Mouse (Mus musculus): ENCODE data around the gene Rplp2. TPM values are rescaled to one million over a fixed set of nuclear protein-coding genes. Genes with fewer than 3 reads are reported as not detected.

The Rplp2 gene
- total and polyA plus RNA-seq, 2 experiments from 2014 or later: 249 to 839 TPM

- peak; percentile 41 for ATAC-seq
- H3K4me3 ChIP-seq (ENCODE audit: low read length): peak within 1 kb of the TSS; percentile 55
These were observed 20.3 kb downstream of the Rplp2 start, which contains the start of gene Cd151 for GRCm38 (mm10) chr7:141467230-141468030. Gene Cd151 (plus strand): TSS chr7:141467392.

GRCm38 (mm10) chr7:141468164-141468521 lies 21.0 kb downstream of the Rplp2 start:
- peaks cover 20% of the 10 kb centered on the region; the same call in 1 of the 2 replicates for H3K4me1 ChIP-seq (ENCODE audit: insufficient read depth, low read length)
- peaks cover 18% of the 10 kb centered on the region for H3K27me3 ChIP-seq (ENCODE audit: insufficient read depth, low read length)
- H3K4me3 ChIP-seq (ENCODE audit: low read length): peak overlapping the region; percentile 55
- peak overlapping the region; percentile 86 for H3K27ac ChIP-seq
- ATAC-seq (no peak), DNase-seq (ENCODE audit: low spot score) (no peak)
- TF ChIP-seq CTCF (IDR thresholded peaks at IDR 0.05; ENCODE audit: low read depth): no peak
- no peaks in the 10 kb centered on the region for H3K9me3 ChIP-seq (ENCODE audit: low read length)
- peaks cover 12% of the 10 kb centered on the region for H3K36me3 ChIP-seq (ENCODE audit: insufficient read depth, low read length)
- peak overlapping the region; percentile 74 for H3K4me2 ChIP-seq (ENCODE audit: low read depth, low read length)
- 22% methylated on average over 5 of the region's 5 CpGs for WGBS
- H3K9ac ChIP-seq (replicated peaks; ENCODE audit: low read length): peak overlapping the region; percentile 69

More at GRCm38 (mm10) chr7:141467230-141468030, 20.3 kb downstream of the Rplp2 start, which contains the start of gene Cd151:
- H3K27ac ChIP-seq: peak within 1 kb of the TSS; percentile 86
- peak within 1 kb of the TSS; percentile 74 for H3K4me2 ChIP-seq (ENCODE audit: low read depth, low read length)
- TF ChIP-seq CTCF (IDR thresholded peaks at IDR 0.05; ENCODE audit: low read depth): no peak
- peaks cover 8% of the 10 kb centered on the region for H3K36me3 ChIP-seq (ENCODE audit: insufficient read depth, low read length)
- no peaks in the 10 kb centered on the region for H3K9me3 ChIP-seq (ENCODE audit: low read length)
- DNase-seq (ENCODE audit: low spot score): peak; percentile 74
- H3K9ac ChIP-seq (replicated peaks; ENCODE audit: low read length): peak within 1 kb of the TSS; percentile 69
- under 1% methylated on average over 51 of the region's 52 CpGs for WGBS
- H3K27me3 ChIP-seq (ENCODE audit: insufficient read depth, low read length): peaks cover 20% of the 10 kb centered on the region
- peaks cover 20% of the 10 kb centered on the region; the same call in 1 of the 2 replicates for H3K4me1 ChIP-seq (ENCODE audit: insufficient read depth, low read length)

- TF ChIP-seq CTCF (IDR thresholded peaks at IDR 0.05; ENCODE audit: low read depth): peak; percentile 66
- peak overlapping the region; percentile 55 for H3K4me3 ChIP-seq (ENCODE audit: low read length)
- peaks cover 23% of the 10 kb centered on the region for H3K4me1 ChIP-seq (ENCODE audit: insufficient read depth, low read length)
- peak overlapping the region; percentile 86 for H3K27ac ChIP-seq
- peaks cover 12% of the 10 kb centered on the region for H3K36me3 ChIP-seq (ENCODE audit: insufficient read depth, low read length)
- DNase-seq (ENCODE audit: low spot score) (peak; percentile 81), ATAC-seq (peak; percentile 73)
- peaks cover 13% of the 10 kb centered on the region for H3K27me3 ChIP-seq (ENCODE audit: insufficient read depth, low read length)
- H3K9ac ChIP-seq (replicated peaks; ENCODE audit: low read length): peak overlapping the region; percentile 69
- H3K9me3 ChIP-seq (ENCODE audit: low read length): no peaks in the 10 kb centered on the region
- H3K4me2 ChIP-seq (ENCODE audit: low read depth, low read length): peak overlapping the region; percentile 74
- 11% methylated on average over 8 of the region's 8 CpGs for WGBS
These were observed 21.5 kb downstream of the Rplp2 start for GRCm38 (mm10) chr7:141468522-141469211.

- DNase-seq (ENCODE audit: low spot score): no peak
- ATAC-seq: no peak
- no peaks in the 10 kb centered on the region for H3K9me3 ChIP-seq (ENCODE audit: low read length)
- H3K36me3 ChIP-seq (ENCODE audit: insufficient read depth, low read length): peaks cover 12% of the 10 kb centered on the region
- 55% methylated on average over 6 of the region's 6 CpGs for WGBS
- H3K27me3 ChIP-seq (ENCODE audit: insufficient read depth, low read length): 0 out of 2 replicates have a peak, but pooled peaks cover 8% of the 10 kb centered on the region
- H3K27ac ChIP-seq: peak overlapping the region; percentile 86; the same call in 1 of the 2 replicates
- peak overlapping the region; percentile 69; the same call in 1 of the 2 replicates for H3K9ac ChIP-seq (replicated peaks; ENCODE audit: low read length)
- peak overlapping the region; percentile 74 for H3K4me2 ChIP-seq (ENCODE audit: low read depth, low read length)
- peaks cover 30% of the 10 kb centered on the region for H3K4me1 ChIP-seq (ENCODE audit: insufficient read depth, low read length)
- H3K4me3 ChIP-seq (ENCODE audit: low read length): peak overlapping the region; percentile 15
- no peak for TF ChIP-seq CTCF (IDR thresholded peaks at IDR 0.05; ENCODE audit: low read depth)
These were observed 22.2 kb downstream of the Rplp2 start for GRCm38 (mm10) chr7:141469352-141469751.

GRCm38 (mm10) chr7:141469901-141470636 lies 22.9 kb downstream of the Rplp2 start:
- peaks cover 12% of the 10 kb centered on the region for H3K36me3 ChIP-seq (ENCODE audit: insufficient read depth, low read length)
- TF ChIP-seq CTCF (IDR thresholded peaks at IDR 0.05; ENCODE audit: low read depth): no peak
- no peak overlapping the region for H3K27ac ChIP-seq
- no peak for ATAC-seq
- no peak overlapping the region for H3K9ac ChIP-seq (replicated peaks; ENCODE audit: low read length)
- H3K27me3 ChIP-seq (ENCODE audit: insufficient read depth, low read length): 0 out of 2 replicates have a peak, but pooled peaks cover 6% of the 10 kb centered on the region
- no peak overlapping the region for H3K4me3 ChIP-seq (ENCODE audit: low read length)
- H3K9me3 ChIP-seq (ENCODE audit: low read length): no peaks in the 10 kb centered on the region
- peak overlapping the region; percentile 74; the same call in 1 of the 2 replicates for H3K4me2 ChIP-seq (ENCODE audit: low read depth, low read length)
- no peak for DNase-seq (ENCODE audit: low spot score)
- WGBS: 88% methylated on average over 18 of the region's 18 CpGs
- peaks cover 30% of the 10 kb centered on the region for H3K4me1 ChIP-seq (ENCODE audit: insufficient read depth, low read length)

GRCm38 (mm10) chr7:141470637-141470944 lies 23.4 kb downstream of the Rplp2 start:
- Histone ChIP-seq H3K9ac (replicated peaks; ENCODE audit: low read length) (no peak overlapping the region), H3K9me3 (ENCODE audit: low read length) (no peaks in the 10 kb centered on the region), H3K4me1 (ENCODE audit: insufficient read depth, low read length) (peaks cover 30% of the 10 kb centered on the region), H3K27ac (no peak overlapping the region), H3K27me3 (ENCODE audit: insufficient read depth, low read length) (0 out of 2 replicates have a peak, but pooled peaks cover 1% of the 10 kb centered on the region), H3K36me3 (ENCODE audit: insufficient read depth, low read length) (peaks cover 12% of the 10 kb centered on the region), H3K4me3 (ENCODE audit: low read length) (no peak overlapping the region), H3K4me2 (ENCODE audit: low read depth, low read length) (no peak overlapping the region)
- WGBS: 89% methylated on average over 10 of the region's 10 CpGs
- ATAC-seq: no peak
- TF ChIP-seq CTCF (IDR thresholded peaks at IDR 0.05; ENCODE audit: low read depth): no peak
- DNase-seq (ENCODE audit: low spot score): no peak

All from hindbrain, postnatal 0 days (tissue).